12 mouse cellular contexts compared by ENCODE assay signal in the genomic region with DNA sequence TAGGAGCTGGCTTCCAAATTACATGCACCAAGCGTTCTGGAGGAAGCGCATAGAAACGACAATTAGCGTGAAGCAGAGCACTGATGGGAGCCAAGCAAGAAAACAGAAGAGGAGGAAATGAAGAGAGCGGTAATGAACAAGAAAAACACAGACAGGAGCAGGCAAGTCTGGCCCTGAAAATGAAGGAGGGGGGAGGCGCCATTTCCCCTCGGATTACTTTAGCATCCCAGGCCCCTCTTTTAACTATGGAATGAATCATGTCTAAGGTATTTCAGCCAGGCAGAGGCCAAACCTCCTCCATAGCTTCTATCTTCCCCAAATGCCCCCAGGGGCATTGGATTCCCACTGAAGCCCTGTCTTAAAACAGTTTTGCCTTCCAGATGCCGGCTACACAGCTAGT.
DNase-seq lines count a peak whose midpoint lies in the region; ATAC-seq and TF ChIP-seq lines count a peak whose summit lies in the region.
"Had no signal": no experiment of that assay in that cellular context is flagged by ENCODE, and none has a peak within 500 bp of the region (broad histone marks: within the 10 kb centered on the region; RNA-seq: fewer than 3 reads in every experiment).

No protein-coding gene starts in this region.

- intact Hi-C loops in heart, postnatal 36 days (cut with DNase I): loop anchor here (2.0 kb wide), 1 partner anchor 35 kb away; no protein-coding TSS in a partner anchor

- H3K4me2 ChIP-seq in heart, embryonic 12.5 days: no peak overlapping the region
- no peak overlapping the region for H3K4me2 ChIP-seq in liver, embryonic 12.5 days
- peak overlapping the region; percentile 34 for H3K4me2 ChIP-seq in limb, embryonic 13.5 days (replicated peaks)

- 0 out of 2 replicates have a peak overlapping the region, but pooled peaks have one; percentile 44 for H3K27ac ChIP-seq in heart, embryonic 12.5 days (ENCODE audit: poor library complexity, severe bottlenecking)
- no peak overlapping the region for H3K27ac ChIP-seq in liver, embryonic 12.5 days
- H3K27ac ChIP-seq in limb, embryonic 13.5 days: no peak overlapping the region
- H3K27ac ChIP-seq in thymus, adult 2 months (ENCODE audit: control insufficient read depth, insufficient read depth, low read length): no peak overlapping the region
- H3K27ac ChIP-seq: liver, embryonic 14.5 days had no signal

- no peaks in the 10 kb centered on the region for H3K4me1 ChIP-seq in heart, embryonic 12.5 days (replicated peaks)
- H3K4me1 ChIP-seq in liver, embryonic 12.5 days: no peaks in the 10 kb centered on the region
- peaks cover 6% of the 10 kb centered on the region for H3K4me1 ChIP-seq in limb, embryonic 13.5 days
- no peaks in the 10 kb centered on the region for H3K4me1 ChIP-seq in thymus, adult 2 months (replicated peaks; ENCODE audit: control insufficient read depth, insufficient read depth, low read length)
- H3K4me1 ChIP-seq: megakaryocyte, embryonic 14.5 days had no signal

- H3K27me3 ChIP-seq in heart, embryonic 12.5 days (replicated peaks): no peaks in the 10 kb centered on the region
- no peaks in the 10 kb centered on the region for H3K27me3 ChIP-seq in liver, embryonic 12.5 days (replicated peaks)
- H3K27me3 ChIP-seq in limb, embryonic 13.5 days: no peaks in the 10 kb centered on the region
- H3K27me3 ChIP-seq in thymus, adult 2 months (ENCODE audit: control insufficient read depth, insufficient read depth, low read length): no peaks in the 10 kb centered on the region
- H3K27me3 ChIP-seq: megakaryocyte, embryonic 14.5 days had no signal

- no peak for DNase-seq in heart, postnatal 36 days
- DNase-seq in liver: peak; percentile 8
- DNase-seq in embryo, embryonic 11 days: peak; percentile 59
- no peak for DNase-seq in thymus, adult 2 months
- no peak for DNase-seq in adrenal gland, postnatal 25 days
- DNase-seq: layer of hippocampus, adult 9-11 months; thymus, postnatal 14 days had no signal

- H3K36me3 ChIP-seq in heart, embryonic 12.5 days: no peaks in the 10 kb centered on the region
- no peaks in the 10 kb centered on the region for H3K36me3 ChIP-seq in liver, embryonic 12.5 days
- no peaks in the 10 kb centered on the region for H3K36me3 ChIP-seq in limb, embryonic 13.5 days
- no peaks in the 10 kb centered on the region for H3K36me3 ChIP-seq in thymus, adult 2 months (ENCODE audit: control insufficient read depth, insufficient read depth, low read length)

- H3K9me3 ChIP-seq in heart, embryonic 12.5 days (replicated peaks): 0 out of 2 replicates have a peak, but pooled peaks cover 4% of the 10 kb centered on the region
- H3K9me3 ChIP-seq in liver, embryonic 12.5 days (replicated peaks): no peaks in the 10 kb centered on the region
- H3K9me3 ChIP-seq in limb, embryonic 13.5 days: no peaks in the 10 kb centered on the region

- TF ChIP-seq CTCF in thymus, adult 2 months (IDR thresholded peaks at IDR 0.05; ENCODE audit: borderline replicate concordance, control insufficient read depth, extremely low read depth, insufficient read depth, low read length, poor library complexity): no peak

- TF ChIP-seq POLR2A in thymus, adult 2 months (IDR thresholded peaks at IDR 0.05; ENCODE audit: control insufficient read depth, extremely low read depth, insufficient read depth, low read length, poor library complexity): no peak

- H3K4me3 ChIP-seq in heart, embryonic 12.5 days: no peak overlapping the region
- H3K4me3 ChIP-seq in liver, embryonic 12.5 days: no peak overlapping the region
- no peak overlapping the region for H3K4me3 ChIP-seq in limb, embryonic 13.5 days
- no peak overlapping the region for H3K4me3 ChIP-seq in thymus, adult 2 months (ENCODE audit: control insufficient read depth, insufficient read depth, low read length)
- H3K4me3 ChIP-seq: megakaryocyte, embryonic 14.5 days had no signal

- 37% methylated on average over 8 of the region's 8 CpGs for WGBS in heart, embryonic 12.5 days
- 76% methylated on average over 8 of the region's 8 CpGs for WGBS in liver, embryonic 12.5 days (ENCODE audit: insufficient replicate concordance)
- WGBS in limb, embryonic 13.5 days: 26% methylated on average over 8 of the region's 8 CpGs
- WGBS in thymus, adult 2 months: 92% methylated on average over 8 of the region's 8 CpGs

- no peak overlapping the region for H3K9ac ChIP-seq in heart, embryonic 12.5 days
- no peak overlapping the region for H3K9ac ChIP-seq in liver, embryonic 12.5 days
- no peak overlapping the region for H3K9ac ChIP-seq in limb, embryonic 13.5 days
- H3K9ac ChIP-seq: liver, embryonic 14.5 days had no signal

- ATAC-seq in heart, embryonic 12.5 days (ENCODE audit: insufficient number of reproducible peaks, low FRiP score): no peak
- no peak for ATAC-seq in liver, embryonic 12.5 days
- peak; percentile 39; the same call in 1 of the 2 replicates for ATAC-seq in limb, embryonic 13.5 days (ENCODE audit: low FRiP score, low read depth)

Comparison
In these comparisons a context has a peak if more than half of its experiments do, and no peak if none do; other contexts are left out.
1. DNase-seq: peak in liver (single experiment) and embryo, embryonic 11 days (single experiment); none in heart, postnatal 36 days (0 of 2), thymus, adult 2 months (single experiment) and adrenal gland, postnatal 25 days (single experiment).